Comparison of ENCODE assay signal across 29 mouse cellular contexts in the genomic region with DNA sequence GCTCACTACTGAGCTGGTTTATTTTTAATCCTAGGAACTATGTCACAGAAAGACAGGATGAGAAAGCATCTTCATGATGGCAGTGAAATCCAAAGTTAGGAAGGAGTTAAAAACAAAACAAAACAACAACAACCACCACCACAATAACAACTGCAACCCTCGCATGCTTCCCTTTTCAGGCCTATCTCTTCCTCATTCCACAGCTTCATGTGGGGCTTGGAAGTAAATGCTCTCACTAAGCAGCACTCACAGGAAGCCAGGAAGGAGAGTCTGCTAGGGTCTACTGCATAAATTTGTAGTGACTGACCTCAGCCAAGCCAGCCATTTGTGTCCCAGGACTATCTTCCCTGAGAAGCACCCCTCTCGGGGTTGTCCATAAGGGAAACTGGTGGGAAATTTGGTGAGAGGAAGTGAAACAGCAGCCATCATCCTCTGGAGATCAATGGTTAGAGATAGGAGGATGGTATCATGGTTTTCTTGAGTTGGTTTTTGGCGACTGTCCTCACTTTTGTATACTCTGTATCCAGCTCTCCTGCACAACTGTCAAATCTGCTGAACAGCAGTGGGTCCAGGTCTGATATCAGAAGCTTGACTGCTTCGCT.
DNase-seq lines count a peak whose midpoint lies in the region; ATAC-seq and TF ChIP-seq lines count a peak whose summit lies in the region.
"Had no signal": no experiment of that assay in that cellular context is flagged by ENCODE, and none has a peak within 500 bp of the region (broad histone marks: within the 10 kb centered on the region; RNA-seq: fewer than 3 reads in every experiment).

No protein-coding gene starts in this region.

- no peaks in the 10 kb centered on the region for H3K27me3 ChIP-seq in heart, embryonic 13.5 days (replicated peaks)
- H3K27me3 ChIP-seq: forebrain, embryonic 13.5 days; limb, embryonic 15.5 days; liver, embryonic 13.5 days; neural tube, embryonic 12.5 days had no signal

- TF ChIP-seq CTCF in layer of hippocampus, adult 2 months (conservative IDR thresholded peaks at IDR 0.05): no peak

- intact Hi-C loops in heart, postnatal 14 days (cut with DNase I): no loop called here

- DNase-seq in heart, postnatal 14 days: no peak
- DNase-seq in layer of hippocampus, adult 2 months (ENCODE audit: low spot score in 2 of 2): no peak
- DNase-seq in layer of hippocampus, adult 18-20 months (ENCODE audit: low spot score in 2 of 2): no peak
- DNase-seq in gastrocnemius, postnatal 25 days: no peak
- DNase-seq: adrenal gland, postnatal 25 days; B cell, adult 2 months; cerebellum, adult 11-12 months; cerebellum, postnatal 14 days; gastrocnemius, postnatal 10 days; kidney, adult 9 months; kidney, postnatal 14 days; liver, embryonic 13.5 days; lung, adult 18-20 months; lung, postnatal 4 days; right cerebral cortex, adult 18-20 months; spleen, adult 18-20 months; thymus, postnatal 14 days had no signal

- H3K4me1 ChIP-seq in heart, embryonic 13.5 days: peaks cover 46% of the 10 kb centered on the region
- H3K4me1 ChIP-seq: limb, embryonic 10.5 days; limb, embryonic 15.5 days; liver, embryonic 13.5 days had no signal

- no peaks in the 10 kb centered on the region for H3K9me3 ChIP-seq in heart, embryonic 13.5 days
- H3K9me3 ChIP-seq: forebrain, embryonic 13.5 days; limb, embryonic 10.5 days; limb, embryonic 15.5 days; liver, embryonic 13.5 days; neural tube, embryonic 12.5 days had no signal

- H3K9ac ChIP-seq in heart, embryonic 13.5 days: no peak overlapping the region
- H3K9ac ChIP-seq: forebrain, embryonic 13.5 days; hindbrain, embryonic 14.5 days; limb, embryonic 15.5 days; liver, embryonic 13.5 days; neural tube, embryonic 12.5 days had no signal

- H3K4me3 ChIP-seq in heart, embryonic 13.5 days: no peak overlapping the region
- H3K4me3 ChIP-seq in layer of hippocampus, adult 2 months: no peak overlapping the region
- H3K4me3 ChIP-seq: forebrain, embryonic 13.5 days; limb, embryonic 10.5 days; limb, embryonic 15.5 days; liver, embryonic 13.5 days; myocyte; neural tube, embryonic 12.5 days had no signal

- H3K27ac ChIP-seq in heart, embryonic 13.5 days (replicated peaks): peak overlapping the region; percentile 69
- peak overlapping the region; percentile 36; the same call in 1 of the 2 replicates for H3K27ac ChIP-seq in layer of hippocampus, adult 2 months
- H3K27ac ChIP-seq: forebrain, embryonic 13.5 days; hindbrain, embryonic 14.5 days; limb, embryonic 10.5 days; limb, embryonic 15.5 days; liver, embryonic 13.5 days; neural tube, embryonic 12.5 days had no signal

- ATAC-seq in heart, embryonic 13.5 days (ENCODE audit: extremely low read depth, insufficient number of reproducible peaks, low FRiP score, low TSS enrichment): no peak
- peak; percentile 65 for ATAC-seq in granulocyte monocyte progenitor cell, adult 5-6 weeks (replicated peaks; ENCODE audit: poor library complexity, severe bottlenecking)
- ATAC-seq in monocyte, adult 5-6 weeks (replicated peaks; ENCODE audit: insufficient number of reproducible peaks, low FRiP score, low TSS enrichment, poor library complexity, severe bottlenecking): 0 out of 2 replicates have a peak, but pooled peaks have one; percentile 17
- ATAC-seq: forebrain, embryonic 13.5 days; intestine, postnatal 0 days; lung, postnatal 0 days; midbrain, embryonic 16.5 days had no signal

- 44% methylated on average over 4 of the region's 4 CpGs for WGBS in heart, embryonic 13.5 days

- no peaks in the 10 kb centered on the region for H3K36me3 ChIP-seq in heart, embryonic 13.5 days
- H3K36me3 ChIP-seq: limb, embryonic 10.5 days; limb, embryonic 15.5 days; liver, embryonic 13.5 days; neural tube, embryonic 12.5 days had no signal

- no peak overlapping the region for H3K4me2 ChIP-seq in heart, embryonic 13.5 days
- H3K4me2 ChIP-seq: forebrain, embryonic 13.5 days; hindbrain, embryonic 14.5 days; limb, embryonic 15.5 days; liver, embryonic 13.5 days; neural tube, embryonic 12.5 days had no signal
